Mouse (Mus musculus): ENCODE data around the gene Flcn.

Flcn gene

DNA sequence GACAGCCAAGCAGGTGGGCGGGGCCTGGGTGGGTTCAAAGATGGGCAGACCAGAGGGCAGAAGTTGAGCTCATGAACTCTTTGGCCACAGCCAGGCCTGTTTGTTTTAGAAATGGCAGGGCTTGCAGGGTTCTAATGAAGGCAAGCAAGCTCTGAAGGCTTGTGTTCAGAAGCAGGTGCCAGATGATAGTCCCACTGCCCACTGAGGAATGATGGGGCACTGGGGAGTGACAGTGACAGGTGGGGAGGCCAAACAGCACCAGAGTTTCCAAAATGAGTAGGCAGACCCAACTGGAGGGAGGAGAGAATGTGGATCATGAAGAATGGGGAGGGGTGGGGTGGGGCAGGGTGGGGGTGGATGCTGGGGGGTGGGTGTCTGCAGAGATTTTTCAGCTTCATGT lies 4.6 kb downstream of the Flcn start:
- DNase-seq (ENCODE audit: low spot score) = no peak

DNA sequence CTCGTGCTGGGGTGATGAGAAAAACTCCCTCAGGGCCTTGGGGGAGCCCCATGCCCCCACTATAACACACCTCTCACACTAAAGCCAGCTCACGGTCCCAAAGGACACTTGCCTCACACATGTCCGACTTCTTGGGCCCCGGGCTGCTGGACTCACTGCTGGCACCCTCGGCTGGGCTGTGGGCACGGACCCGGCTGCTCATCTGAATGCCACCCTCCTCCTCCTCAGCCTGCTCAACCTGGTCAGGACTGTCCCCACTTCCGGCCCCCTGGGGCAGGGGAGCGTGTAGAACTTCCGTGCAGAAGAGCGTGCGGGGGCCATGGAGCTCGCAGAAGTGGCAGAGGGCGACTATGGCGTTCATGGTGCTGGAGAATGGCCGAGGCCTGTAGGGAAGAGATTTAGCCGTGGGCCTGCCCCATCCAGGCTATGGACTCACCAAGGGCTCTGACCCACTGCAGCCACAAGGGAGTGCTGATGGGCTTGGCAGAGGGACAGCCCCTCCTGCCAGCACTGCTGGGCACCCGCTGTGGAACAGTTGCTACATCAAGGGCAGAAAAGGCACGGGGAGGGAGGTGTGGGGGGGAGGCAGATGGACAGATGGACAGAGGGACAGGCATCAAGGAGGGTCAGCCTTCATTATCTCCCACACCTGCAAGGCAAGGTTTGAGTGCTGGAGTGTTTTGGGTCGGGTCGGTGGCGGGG lies 5.3 kb downstream of the Flcn start:
- DNase-seq (ENCODE audit: low spot score) = no peak

- DNase-seq (ENCODE audit: low spot score) = no peak
These were observed 6.3 kb downstream of the Flcn start for GRCm38 (mm10) chr11:59803516-59803915.

DNA sequence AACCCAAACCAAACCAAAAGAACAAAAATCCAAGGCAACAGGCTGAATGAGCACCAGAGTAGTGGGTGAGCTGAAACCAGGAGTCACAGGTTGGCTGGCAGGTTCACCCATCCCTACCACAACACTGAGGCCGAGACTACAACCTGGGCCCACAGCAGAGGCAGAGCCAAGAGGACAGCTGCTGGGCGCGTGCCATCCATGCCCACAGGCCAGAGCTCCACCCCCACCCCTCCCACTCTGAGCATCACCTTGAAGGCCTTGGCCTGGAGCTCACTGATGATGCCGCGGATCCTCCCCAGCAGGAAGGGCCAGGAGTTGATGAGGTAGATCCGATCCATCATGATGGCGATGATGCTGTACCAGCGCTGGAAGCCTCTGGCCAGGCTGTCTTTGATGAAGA lies 7.9 kb downstream of the Flcn start:
- DNase-seq (ENCODE audit: low spot score) = no peak

GRCm38 (mm10) chr11:59800412-59800811 lies 9.4 kb downstream of the Flcn start:
- DNase-seq (ENCODE audit: low spot score) = no peak

GRCm38 (mm10) chr11:59793390-59793789 lies 16.4 kb downstream of the Flcn start:
- DNase-seq (ENCODE audit: low spot score) = no peak

DNA sequence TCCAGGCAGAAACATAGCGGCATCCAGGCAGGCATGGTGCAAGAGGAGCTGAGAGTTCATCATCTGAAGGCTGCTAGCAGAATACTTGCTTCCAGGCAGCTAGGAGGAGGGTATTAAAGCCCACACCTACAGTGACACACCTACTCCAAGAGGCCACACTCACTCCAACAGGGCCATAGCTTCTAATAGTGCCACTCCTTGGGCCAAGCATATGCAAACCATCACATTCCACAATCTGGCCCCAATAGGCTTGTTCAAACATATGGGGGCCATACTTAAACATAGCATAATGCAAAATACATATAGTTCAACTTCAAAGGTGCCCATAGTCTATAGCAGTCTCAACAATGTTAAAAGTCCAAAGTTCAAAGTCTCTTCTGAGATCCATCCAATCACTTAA lies 20.5 kb downstream of the Flcn start:
- DNase-seq (ENCODE audit: low spot score) = no peak

DNA sequence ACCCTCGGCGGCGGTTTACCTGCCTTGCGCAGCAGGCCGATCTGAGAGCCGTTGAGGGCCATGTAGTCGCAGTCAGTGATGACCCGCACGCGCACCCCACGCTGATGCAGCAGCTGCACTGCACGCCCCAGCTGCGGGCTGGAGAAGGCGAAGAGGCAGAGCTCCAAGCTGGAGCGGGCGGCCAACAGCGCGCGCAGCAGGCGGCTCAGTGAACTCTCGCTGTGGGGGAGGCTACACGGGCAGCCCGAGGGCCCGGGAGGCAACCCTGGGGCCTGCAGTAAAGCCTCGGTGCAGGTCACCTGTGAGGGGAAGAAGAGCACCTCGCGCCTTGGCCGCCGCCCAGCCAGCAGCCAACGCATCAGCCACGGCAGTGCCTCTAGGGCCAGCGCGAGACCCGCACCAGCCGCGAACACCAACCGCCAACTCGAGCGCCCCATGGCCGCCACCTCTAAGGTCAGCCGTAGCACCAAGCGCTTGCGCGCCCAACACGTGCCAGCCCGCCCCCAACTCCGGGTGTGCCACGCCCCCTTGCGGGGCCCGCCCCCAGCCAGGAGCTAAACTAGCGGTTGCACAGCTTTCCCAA lies 22.5 kb downstream of the Flcn start, which contains the start of gene Pld6:
TSS of gene Pld6 (minus strand) at position 447 of the 583 bp plus-strand sequence.
- no peak for DNase-seq (ENCODE audit: low spot score)

DNA sequence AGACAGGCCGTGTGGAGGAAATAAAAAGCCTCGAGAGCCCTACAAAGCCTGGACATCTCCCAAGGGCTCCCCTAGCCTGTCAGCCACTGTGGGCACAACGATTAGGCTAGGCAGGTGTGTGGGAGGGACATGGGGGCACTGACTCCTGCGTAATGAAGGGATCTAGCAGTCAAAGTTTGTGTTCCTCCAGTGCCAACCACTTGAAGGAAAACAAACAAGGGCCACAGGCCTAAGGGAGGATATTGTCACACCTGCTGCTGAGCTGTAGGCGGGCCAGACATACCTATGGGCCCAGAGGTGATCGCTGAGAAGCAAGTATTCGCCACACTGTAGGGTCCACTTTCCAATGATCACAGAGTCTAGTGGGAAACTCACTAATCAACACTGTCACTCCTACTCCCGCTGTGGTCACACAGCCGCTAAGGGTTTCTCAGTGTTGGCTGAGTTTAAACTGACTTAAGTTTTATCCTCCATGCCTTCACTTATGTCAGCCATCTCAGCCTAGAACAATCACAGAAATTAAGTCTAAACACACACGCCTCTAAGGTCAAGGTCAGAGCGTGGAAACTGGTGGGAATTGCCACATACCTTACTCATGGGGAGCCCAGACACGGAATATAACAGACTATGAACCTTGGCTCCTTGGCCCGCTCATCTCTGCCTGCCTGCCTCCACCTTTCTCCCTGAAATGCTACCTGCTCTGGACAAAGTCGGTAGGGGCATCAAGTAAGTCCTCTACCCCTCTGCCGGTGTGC lies 23.2 kb downstream of the Flcn start:
- DNase-seq (ENCODE audit: low spot score) = no peak

GRCm38 (mm10) chr11:59783591-59783990 lies 26.2 kb downstream of the Flcn start:
- no peak for DNase-seq (ENCODE audit: low spot score)

DNA sequence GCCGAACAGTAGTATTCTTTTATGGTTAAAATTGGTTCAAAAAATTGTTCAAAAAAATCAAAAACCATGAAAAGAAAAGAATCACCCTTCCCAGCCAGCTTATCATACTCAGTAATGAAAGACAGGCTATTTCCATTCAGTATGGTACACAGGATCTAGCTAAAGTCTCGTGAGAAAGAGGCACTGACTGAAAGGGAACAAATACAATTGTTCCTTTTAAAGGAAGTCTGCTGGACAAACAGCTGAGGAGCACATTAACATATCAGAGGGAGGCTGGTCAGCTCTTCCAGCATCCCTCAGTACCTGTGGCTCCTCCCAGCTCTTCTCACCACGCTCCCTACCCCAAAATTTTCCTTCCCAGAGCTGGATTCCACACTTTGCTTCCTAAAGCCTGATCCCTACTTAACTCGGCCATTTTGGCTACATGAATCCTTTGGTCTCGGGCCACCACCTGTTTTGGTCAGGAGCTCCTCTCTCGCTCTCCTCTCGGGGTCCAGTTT lies 27.7 kb downstream of the Flcn start:
- no peak for DNase-seq (ENCODE audit: low spot score)

- DNase-seq (ENCODE audit: low spot score) = no peak
These were observed 29.6 kb downstream of the Flcn start for GRCm38 (mm10) chr11:59780241-59780640.

DNA sequence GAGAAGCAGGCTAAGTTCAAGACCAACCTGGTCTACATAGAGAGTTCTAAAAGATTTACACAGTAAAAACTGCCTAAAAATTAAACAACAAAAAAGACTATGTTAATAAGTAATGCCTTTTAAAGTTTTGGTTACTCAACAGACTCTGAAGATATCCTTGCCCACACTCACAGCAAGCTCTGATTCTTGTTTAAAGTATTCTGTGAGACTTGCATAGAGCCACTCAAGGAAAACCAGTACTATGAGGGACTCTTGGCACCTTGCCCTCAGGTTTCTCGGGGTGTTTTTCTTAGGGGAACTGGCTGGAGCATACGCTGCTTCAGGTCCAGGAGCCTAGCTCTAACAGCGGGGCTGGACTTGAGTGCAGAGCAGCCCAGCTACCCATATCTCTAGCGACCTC lies 30.4 kb downstream of the Flcn start:
- no peak for DNase-seq (ENCODE audit: low spot score)

DNA sequence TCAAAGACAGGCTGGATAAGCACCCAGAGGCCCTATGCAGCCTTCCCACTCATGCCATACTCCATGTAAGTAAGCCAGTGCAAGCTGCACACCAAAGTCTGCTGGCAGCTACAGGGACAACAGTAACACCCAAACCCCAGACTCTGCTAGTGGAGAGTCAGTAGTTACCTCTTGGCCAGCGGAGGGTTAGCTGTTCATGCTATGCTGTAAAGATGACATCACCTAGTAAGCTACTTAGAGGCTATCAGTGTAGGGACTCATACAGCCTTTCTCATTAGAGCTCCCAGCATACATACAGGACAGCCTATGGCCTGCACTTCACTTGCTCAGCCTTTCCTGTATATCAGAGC lies 31.0 kb downstream of the Flcn start:
- DNase-seq (ENCODE audit: low spot score) = no peak

GRCm38 (mm10) chr11:59778181-59778873 lies 31.5 kb downstream of the Flcn start:
- DNase-seq (ENCODE audit: low spot score) = no peak

- no peak for DNase-seq (ENCODE audit: low spot score)
These were observed 32.6 kb downstream of the Flcn start for GRCm38 (mm10) chr11:59777259-59777658.

DNA sequence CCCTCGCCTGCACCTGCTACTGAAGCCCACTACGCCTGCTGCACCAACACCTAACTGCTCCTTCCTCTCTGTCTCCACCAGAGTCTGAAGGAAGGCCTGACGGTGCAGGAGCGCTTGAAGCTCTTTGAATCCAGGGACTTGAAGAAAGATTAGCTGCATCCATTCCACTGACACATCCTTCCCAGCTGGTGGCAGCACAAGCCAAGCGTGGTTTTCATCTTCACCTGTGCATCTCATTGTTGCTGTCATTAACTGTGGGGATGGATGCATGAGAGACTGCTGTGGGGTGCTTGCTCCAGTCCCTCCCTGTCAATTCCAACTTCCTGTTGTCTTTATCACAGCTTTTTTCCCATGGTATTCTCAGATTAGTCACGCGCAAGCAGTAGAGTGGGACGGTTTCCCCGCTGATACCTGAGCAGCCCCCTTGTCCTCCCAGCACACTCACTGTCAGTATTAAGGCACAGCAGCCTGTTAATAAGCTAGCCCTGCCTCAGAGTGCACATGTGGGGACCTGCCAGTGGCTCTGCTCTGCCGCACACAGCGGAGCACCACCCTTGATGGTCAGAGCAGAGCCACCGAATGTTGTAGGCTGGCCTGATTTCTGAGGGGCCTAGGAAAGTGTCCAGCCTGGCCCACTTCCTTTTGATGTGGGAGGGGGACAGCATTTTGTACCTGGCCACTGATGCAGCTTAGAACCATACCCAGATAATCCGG lies 34.2 kb downstream of the Flcn start:
- no peak for DNase-seq (ENCODE audit: low spot score)

GRCm38 (mm10) chr11:59774522-59774921 lies 35.3 kb downstream of the Flcn start:
- no peak for DNase-seq (ENCODE audit: low spot score)

GRCm38 (mm10) chr11:59772902-59773301 lies 36.9 kb downstream of the Flcn start:
- DNase-seq (ENCODE audit: low spot score) = no peak

DNA sequence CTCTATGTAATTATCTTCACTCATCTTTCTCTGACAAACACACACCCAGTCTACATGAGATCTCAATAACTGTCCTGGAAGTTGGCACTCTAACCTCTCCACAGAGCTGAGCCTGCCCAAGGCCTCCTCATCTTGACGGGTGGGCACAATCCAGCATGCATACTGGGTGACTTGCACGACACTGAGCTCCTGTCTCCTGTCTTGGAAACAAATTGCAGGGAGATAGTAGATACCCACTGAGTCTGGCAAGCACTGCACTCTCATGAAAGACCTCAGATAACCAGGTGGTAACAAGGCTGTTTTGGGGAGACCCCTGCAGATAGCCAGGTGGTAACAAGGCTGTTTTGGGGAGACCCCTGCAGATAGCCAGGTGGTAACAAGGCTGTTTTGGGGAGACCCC lies 37.5 kb downstream of the Flcn start:
- DNase-seq (ENCODE audit: low spot score) = no peak

GRCm38 (mm10) chr11:59770753-59771152 lies 39.1 kb downstream of the Flcn start:
- DNase-seq (ENCODE audit: low spot score) = no peak

DNA sequence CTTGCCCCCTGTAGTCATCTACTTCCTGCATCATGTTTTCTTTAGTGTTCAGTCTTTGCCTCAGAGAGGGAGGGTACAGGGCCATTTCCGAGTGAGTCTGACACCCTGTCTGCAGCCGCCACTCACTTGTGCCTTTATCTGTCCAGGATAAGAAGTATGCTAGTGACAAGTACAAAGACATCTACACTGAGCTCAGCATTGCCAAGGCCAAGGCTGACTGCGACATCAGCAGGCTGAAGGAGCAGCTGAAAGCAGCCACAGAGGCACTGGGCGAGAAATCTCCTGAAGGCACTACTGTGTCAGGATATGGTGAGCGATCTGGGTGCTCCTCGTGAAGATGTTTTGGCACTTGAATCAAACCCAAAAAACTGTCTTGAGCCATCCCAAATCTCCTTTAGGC lies 40.1 kb downstream of the Flcn start:
- DNase-seq (ENCODE audit: low spot score) = no peak
